Mouse (Mus musculus) spleen, postnatal 10 days (tissue): Measurements from ENCODE around the gene Irak3.

Source experiments
- DNase-seq, 2 experiments: peaks; one replicate each; pipeline ENCODE4 v3.0.0; 2021 to 2022; ENCODE audit warnings: low spot score in 2 of 2

Gene Irak3

GRCm38 (mm10) chr10:120097564-120097963 is 104.4 kb downstream of the Irak3 start:
- no peak for DNase-seq

GRCm38 (mm10) chr10:120095716-120096115 is 106.2 kb downstream of the Irak3 start:
- no peak for DNase-seq

GRCm38 (mm10) chr10:120095136-120095535 is 106.8 kb downstream of the Irak3 start:
- DNase-seq, result no peak

DNA sequence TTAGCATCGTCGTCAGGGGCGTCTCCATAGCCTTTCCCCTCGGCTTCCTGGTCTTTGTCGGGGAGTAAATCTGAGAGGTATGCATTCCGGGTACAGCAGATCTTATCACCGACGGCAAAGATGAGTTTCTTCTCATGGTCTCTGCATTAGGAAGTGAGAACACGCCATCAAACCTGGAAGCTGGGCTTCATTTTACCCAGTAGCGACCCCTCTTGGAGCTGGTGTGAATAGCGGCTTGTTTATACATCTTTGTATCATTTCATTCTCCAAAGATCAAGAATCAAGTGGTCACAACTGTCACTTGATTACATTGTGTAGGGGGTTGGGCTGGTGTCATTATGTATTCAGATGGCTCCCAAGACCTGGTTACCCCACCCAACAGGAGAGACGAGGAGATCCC is 109.4 kb downstream of the Irak3 start:
- no peak for DNase-seq
